Mouse (Mus musculus) right cerebral cortex, postnatal 4 days (tissue): ENCODE measurements at regions not wholly inside any gene's neighbourhood (a gene's known extent, or its start where the extent isn't known, plus 50 kb on each side); places are given as distances from the start of the nearest gene placed in this dataset.

Experiments
- DNase-seq: peaks from one replicate; pipeline ENCODE4 v3.0.0-alpha.2; 2022

DNA sequence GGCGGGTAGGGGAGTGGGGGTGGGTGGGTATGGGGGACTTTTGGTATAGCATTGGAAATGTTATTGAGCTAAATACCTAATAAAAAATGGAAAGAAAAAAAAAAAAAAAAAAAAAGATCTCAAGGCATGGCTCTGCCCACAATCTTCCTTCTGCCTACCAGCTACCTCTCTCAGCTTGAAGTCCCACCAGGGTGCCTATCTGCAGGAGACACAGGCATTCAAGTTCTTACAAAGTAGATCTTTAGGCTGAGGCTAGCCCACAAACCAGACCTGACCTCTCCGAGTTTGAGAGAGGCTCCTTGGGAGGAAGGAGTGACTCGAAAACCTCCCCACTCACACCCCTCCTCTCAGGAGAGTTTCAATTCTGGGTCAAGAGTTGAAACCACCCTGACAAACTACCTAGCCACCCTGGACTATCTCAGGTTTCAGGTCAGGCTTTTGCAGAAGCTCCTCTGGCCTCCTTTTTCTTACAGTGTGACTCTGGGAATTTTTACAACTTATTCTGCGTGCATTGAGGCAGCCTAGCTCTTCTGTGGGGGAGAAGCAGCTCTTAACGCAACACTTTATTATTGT, 187.6 kb upstream of the Cxcr4 start:
- DNase-seq = no peak

DNA sequence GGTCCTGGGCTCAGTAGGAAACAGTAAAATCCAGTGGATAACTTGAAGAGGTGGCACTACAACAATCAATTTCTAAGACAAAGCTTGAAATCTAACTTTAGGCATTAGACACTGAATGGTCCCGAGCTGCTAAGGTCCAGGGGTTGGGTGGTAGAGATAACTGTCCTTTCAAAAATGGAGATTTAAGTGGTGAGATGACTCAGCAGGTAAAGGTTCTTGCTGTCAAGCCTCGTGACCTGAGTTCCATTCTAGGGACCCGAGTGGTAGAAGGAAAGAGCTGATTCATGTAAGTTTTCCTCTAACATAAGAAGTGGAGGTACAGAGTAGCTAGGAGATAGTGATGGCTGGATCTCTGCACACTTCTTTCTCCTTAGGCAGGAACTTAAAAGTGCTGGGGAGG, 180.3 kb upstream of the Cxcr4 start:
- no peak for DNase-seq

DNA sequence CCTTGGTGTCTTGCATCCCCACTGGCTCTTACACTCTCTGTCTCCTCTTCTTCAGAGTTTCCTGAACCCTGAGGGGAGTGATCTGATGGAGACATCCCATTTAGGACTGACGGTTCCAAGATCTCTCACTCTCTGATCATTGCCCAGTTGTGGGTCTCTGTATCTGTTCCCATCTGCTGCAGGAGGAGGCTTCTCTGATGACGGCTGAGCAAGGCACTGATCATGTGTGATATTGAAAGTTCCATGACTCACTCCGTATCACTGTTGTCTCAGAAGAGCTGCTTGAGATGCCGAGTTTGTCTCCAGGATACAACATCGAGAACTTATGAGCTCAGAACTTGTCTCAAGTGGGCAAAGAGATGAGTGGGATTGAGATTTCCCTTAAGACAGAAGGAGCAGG, 178.7 kb upstream of the Cxcr4 start:
- no peak for DNase-seq

DNA sequence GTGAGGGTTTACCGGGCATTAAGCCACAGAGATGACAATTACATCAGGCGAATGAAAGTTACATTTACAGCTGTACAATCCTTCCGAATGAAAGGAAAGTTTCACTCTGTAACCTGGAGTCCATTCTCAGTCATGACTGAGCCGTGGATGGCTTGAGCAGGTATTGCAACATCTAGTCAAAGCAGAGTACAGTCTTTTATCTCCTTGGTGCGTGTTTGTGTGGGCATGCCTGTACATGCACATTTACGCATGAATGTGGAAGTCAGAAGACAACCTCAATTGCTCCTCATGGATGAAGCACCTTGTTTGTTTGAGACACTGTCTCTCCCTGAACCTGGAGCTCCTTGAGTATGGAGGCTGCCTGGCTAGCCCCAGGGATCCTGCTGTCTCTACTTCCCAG, 175.9 kb upstream of the Cxcr4 start:
- DNase-seq = no peak

DNA sequence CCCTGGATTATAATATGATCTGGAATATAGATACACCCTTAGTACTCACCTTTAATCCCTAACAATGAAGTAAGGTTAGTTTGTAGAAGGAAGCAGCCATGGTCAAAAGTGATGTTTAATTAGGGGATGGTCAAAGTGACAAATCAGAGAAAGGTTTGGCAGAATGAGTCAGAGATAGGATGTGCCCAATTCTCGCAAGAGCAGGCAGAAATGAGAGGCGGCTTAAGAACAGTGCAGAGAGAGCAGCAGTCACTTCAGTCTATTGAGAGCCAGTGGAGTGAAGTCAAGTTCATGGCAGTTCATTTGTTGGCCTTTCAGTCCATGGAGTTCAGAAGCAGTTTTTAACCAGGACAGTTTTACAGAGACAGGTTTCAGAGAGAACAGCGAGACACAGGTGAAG, 175.3 kb upstream of the Cxcr4 start:
- DNase-seq = no peak

DNA sequence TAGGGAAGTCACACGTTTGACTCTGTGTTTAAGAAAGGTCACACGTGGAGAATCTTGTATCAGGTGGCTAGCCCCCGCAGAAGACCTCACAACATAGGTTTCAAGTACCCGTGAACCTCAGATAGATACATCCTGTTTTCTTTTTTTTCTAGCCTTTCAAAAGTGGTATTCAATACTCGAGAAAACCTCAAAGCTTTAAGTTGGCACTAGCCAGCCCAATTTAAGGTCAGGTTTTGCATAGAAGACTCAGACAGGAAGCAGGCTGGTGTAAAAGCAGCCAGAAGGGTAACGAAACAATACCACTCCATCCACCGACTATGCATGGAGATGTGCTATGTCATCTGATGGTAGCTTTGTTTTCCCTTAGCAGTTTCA, 174.8 kb upstream of the Cxcr4 start:
- DNase-seq = no peak

DNA sequence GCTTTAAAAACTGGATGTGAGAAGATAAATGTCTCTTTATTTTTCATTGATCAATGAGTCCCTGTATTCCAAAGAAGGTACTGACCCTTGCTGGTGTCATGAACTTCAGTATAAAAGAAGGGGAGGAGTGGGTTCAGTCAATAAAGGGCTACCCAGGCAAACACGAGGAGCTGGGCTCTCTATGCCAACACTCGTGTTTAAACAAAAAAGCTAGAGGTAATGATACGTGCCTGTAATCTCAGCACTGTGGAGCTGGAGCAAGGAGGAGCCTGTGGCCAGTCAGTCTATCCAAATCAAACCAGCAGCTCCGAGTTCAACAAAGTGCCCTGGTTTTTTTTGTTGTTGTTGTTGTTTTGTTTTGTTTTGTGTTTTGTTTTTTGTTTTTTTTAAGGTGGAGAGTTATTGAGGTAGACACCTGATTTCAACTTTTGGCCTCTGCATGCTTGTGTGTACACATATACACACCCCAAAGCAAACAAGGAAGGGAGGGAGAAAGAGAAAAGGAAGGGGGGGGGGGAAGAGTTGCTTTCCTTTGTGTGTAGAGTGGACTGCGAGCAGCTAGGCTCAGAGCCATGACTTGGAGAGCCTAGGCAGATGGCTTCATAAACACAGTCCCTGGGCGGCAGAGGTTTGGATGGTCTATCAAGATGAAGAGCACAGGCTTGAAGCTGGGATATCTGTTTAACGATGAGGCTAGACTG, 174.2 kb upstream of the Cxcr4 start:
- no peak for DNase-seq

DNA sequence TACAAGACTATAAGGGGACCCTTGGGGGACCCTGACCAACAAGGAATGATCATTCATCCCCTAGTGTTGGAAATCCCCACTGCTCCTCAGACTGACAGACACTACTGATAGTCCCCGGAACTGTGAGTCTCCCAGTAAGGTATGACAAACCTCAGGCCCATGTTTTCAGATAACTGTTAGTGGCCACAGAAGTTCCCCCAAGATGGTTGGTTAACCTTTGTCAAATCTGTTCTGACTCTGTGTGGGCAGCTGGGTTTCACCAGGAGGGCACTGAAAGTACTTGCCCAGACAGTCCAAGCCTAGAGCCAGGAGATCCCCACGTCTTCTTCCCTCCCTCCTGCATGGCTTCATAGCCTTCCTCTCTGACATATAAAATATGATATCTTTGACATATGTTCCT, 173.5 kb upstream of the Cxcr4 start:
- DNase-seq = no peak

DNA sequence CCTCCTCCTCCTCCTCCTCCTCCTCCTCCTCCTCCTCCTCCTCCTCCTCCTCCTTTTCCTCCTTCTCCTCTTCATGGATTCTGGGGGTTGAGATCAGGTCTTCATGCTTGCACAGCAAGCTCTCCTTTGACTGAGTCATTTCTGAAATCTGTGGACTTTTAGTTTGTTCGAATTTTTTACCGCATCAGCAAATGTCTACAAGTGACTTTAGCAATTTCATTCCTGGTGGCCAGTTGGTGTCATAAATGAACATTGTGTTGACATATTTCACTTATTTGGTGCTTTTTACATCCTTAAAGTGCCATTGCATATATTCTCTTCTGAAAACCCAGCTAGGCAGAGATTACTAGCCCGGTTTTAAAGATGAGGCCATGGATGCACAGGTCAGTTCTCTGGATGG, 173.0 kb upstream of the Cxcr4 start:
- no peak for DNase-seq

DNA sequence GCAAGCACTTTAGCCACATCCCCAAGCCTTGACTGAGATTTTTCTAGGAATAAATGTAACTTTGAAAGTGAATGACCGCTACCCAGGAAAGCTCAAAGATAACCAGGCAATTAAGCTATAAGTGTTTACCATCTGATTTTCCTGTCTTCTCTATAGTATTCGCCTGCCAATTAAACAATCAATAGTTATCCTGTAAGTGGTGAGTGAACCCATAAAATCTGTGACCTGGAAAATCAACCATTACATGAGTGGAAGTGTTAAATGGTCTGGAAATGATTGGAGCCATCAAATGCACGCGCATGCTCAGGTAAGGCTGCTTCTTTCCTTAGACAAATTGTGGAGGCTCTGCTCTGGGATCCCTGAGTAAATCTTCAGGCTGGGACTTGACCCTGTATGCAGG, 170.8 kb upstream of the Cxcr4 start:
- no peak for DNase-seq

DNA sequence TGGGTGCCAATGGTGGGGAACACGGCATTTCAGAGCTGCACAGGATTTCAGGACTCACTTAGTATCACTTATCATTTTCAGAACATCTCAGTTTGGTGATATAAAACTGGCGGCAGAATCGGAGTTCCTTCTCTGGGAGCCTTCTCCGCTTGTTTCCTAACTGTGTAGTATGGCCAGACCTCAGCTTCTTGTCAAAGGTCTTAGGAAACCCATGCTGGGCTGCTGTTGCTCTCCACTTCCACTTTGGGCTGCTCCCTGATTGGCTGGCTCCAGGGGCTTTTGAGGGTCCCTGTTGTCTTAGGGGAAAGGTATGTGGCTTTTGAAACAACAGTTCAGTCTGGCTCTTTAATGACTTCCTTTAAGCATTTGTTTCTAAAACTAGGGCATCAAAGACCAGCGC, 170.0 kb upstream of the Cxcr4 start:
- DNase-seq = no peak

DNA sequence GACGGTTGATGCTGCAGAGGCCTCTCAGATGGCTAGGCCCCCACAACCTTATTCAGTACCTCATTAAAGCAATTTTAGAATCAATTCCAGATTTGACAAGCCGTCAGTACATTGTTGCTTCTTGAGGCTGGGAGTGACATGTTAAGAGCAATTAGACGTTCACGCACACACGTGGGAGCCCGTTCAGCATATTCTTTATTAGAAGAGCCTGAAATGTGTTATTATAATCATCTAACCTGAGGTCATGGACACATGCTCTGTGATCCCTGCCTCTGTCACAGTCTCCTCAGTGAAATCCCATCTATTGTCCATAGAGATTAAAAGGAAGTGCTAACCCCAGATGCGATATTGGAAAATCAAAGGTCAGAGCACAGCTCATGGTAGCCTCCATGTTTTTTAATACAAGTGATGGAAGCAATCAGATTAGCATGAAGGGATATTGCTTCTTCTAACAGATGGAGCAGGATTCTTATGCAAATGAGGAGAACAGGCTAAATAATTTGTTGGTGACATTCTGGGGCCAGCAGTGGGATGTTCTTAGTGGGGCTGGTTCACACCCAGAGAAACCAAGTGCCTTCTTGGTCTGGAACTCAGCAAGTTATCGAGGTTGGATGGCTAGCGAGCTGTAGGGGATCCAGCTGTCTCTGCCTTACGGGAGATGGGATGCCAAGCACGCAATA, 166.8 kb upstream of the Cxcr4 start:
- no peak for DNase-seq

DNA sequence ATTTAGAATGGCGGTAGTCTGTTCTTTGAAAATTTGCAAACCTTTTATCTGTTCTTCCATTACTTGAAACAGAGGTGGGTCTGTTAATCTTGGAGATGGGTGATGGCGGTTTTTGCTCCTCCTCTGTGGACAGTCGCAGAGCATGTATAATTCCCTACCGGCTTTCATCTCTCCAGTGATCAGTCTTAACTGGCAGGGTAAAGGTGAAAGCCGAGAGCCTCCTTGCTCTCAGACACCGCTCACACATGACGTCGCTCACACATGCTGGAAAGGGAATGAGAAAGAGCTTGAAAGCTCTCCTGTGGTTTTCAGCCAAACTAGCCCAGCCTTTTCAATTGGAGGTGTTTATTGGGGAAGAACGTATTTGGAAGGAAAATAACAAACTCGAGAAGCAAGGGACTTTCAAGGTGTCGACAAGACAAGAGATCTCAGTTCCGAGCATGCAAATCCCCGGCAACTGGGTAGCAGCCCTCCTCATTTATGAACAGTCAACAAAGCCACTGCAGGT, 166.3 kb upstream of the Cxcr4 start:
- DNase-seq = no peak

DNA sequence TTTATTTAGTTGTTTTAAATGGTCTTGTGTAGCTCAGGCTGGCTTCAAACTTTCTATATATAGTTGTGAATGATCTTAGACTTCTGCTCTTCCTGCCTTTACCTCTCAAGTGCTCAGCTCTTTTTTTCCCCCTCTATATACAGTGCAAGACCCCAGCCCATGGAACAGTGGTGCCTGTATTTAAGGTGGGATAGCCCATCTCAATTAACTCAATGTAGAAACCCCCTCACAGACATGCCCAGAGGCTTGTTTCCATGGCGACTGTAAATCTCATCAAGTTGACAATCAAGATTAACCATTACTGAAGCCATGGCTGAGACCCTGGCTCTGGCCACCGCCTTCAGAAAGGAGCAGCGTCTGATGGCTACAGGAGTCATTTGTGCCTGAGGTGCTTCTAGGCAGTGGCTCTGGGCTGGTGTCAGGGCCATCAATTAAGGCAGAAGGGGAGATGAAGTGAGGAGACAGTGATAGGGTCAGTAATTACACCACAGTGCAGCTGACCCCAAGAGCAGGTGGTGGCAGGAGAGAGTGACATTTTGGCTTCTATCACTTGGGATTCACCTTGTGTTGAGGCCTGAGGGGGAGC, 161.4 kb upstream of the Cxcr4 start:
- DNase-seq = no peak

DNA sequence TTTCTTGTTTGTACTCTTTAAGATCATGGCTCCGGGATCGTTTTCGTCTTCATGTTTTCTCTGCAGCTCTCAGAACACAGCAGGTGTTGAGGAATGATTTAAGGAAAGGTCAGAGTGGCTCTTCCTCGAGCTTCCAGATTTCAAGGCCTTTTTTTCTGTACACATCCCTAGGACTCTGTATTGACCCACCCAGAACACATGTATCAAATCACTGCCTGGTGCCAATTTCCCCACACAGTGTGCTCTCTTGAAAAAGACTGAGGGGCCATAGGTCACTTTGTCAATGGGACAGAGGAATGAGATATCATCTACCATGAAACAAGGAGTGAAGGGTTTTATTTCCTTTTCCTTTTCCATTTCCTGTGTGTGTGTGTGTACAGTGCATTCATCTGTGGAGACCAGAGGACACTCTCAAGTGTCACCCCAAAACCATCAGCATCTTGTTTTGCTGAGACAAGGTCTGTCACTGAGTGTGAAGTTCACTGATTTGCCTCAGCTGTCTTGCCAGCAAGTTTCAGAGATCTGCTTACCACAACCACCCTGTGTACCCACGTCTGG, 157.4 kb upstream of the Cxcr4 start:
- DNase-seq = no peak

DNA sequence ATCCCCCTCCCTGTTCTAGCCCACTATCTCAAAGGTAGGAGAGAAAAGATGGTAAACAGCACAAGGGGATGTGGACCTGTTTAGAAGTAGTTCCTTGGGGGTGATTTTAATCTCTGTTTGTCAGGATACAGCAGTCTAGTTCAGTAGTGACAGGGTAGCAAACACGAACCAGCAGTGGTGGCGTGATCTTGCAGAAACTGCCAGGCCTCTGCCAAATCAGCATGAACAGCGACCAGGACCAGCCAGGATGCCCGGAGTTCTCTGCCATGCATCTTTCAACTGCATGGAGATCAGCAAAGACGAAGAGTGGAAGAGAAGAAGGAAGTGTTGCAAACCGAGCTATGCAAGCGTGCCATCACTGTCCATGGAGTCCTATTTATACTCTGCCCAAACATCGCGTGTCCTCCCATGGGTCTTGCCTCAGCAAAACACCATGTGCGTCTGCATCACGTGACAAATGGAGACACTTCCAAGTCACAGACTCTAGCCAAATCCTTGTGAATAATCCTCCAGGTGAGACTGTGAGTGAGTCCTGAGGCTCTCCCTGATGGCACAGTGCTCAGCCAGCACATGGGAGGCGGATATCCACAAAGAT, 155.2 kb upstream of the Cxcr4 start:
- no peak for DNase-seq

DNA sequence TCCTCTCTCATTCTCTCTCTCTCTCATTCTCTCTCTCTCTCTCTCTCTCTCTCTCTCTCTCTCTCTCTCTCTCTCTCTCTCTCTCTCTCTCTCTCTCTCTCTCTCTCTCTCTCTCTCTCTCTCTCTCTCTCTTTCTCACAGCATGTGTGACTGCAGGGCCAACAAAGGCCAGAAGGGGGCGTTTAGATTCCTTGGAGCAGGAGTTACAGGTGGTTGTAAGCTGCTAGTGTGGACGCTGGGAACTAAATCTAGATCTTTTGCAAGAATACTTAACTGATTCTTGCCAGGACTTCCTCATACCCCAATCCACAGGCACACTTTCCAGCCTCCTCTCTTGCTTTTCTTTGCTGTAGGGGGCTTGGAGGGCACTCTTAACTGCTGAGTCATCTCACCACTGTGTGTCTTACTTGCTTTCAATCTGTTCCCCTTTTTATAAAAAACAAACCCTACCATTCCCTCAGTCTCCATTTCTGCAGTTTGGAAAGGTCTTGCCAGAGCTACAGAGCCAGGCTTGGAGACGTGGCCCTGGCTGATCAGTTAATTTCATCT, 154.4 kb upstream of the Cxcr4 start:
- DNase-seq = no peak

DNA sequence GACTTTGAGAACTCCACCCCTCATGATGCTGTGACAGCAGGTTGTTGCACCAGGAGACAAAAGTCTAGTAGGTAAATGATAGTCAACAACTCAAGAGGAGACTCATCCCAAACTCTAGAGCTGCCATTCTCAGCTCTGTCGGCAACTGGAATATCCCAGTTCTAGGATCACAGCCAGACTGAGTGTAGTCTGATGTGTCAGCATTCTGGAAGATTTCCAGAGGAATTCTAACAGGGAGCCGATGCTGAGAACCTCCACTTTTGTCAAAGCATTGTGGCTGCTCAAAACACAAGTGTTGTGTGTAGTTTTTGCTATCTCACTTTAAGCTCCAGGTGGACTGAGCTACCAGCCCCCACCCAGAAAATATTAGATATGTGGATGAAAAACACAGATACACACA, 148.5 kb upstream of the Cxcr4 start:
- no peak for DNase-seq

DNA sequence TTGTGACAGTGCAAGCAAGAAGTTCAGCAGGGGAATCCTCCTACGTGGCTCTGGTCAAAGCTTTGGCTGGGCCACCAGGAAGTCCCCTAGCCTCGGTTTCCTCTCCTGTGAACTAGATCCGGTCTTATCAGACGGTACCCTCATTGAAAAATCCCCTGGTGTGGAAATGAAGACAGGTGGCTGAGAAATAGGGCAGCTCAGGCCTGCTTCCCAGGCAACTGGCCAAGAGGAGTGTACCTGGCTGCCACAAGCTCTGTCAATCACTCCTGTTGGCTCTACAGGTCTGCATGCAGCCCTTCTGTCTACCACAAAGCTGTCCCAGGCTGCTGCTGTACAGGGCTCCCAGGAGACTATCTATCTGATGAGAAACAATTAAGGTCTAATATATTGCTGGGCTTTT, 146.1 kb upstream of the Cxcr4 start:
- no peak for DNase-seq

DNA sequence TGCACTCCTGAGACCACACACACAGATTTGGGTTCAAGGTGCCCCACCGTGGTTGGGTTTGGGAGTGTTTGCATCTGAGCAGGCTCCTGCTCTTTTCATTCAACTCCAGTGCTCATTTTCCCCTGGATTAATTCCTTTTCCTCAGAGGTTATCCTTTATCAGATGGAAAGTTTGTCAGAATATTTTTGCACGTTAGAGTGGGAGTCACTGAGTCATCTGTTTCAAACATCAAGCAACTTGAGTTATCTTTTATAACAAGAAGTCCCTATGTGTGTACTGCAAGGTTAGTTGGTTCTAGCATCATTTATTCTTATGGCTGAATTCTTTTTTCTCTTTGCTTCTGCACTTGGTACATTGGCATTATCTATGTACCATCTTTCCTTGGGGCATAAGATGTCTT, 142.8 kb upstream of the Cxcr4 start:
- DNase-seq = no peak

DNA sequence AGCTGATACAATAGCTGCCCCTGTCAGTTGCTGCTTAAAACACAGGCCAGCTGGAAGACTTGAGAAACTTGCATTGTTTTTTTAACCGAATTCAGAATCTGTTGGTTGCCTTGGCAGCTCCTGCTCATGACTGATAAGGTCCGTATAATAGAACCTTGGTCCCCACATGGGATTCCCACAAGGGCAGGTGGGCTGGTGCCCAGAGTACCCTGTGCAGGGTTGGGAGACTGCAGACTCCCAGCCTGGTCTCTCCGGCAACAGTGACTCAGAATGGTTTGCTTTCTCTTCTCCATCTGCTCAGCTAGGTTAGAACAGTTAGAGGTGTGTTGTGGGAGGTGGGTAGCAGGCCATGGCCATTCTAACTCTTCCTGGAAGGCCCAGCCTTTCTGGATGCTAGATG, 139.4 kb upstream of the Cxcr4 start:
- DNase-seq = no peak

DNA sequence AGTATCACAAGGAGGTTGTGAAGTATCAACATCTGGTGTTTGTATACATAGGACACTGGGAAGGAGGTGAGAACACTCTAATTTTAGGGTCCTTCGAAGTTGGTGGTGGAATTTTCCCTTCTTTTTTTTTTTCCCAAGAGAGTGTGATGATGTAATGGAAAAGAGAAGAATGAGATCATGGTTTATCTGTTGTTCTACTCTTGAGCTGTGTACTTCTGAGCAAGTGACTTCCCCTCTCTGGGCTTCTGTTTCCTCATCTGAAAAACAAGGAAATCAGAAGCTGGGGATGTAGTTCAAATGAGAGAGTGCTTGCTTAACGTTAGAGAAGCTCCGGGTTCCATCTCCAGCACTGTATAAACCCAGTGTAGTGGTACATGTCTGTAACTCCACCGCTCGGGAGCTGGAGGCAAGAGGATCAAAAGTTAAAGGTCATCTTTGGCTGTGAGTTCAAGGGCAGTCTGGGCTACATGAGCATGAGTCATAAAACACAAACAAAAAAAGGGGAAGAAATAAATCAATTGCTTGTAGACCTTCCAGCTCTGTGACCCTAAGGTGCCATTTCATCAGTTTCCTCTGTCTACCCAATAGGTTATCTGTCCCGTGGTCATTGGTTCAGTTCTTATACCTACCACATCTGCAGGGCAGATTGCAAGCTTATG, 132.5 kb upstream of the Cxcr4 start:
- no peak for DNase-seq

DNA sequence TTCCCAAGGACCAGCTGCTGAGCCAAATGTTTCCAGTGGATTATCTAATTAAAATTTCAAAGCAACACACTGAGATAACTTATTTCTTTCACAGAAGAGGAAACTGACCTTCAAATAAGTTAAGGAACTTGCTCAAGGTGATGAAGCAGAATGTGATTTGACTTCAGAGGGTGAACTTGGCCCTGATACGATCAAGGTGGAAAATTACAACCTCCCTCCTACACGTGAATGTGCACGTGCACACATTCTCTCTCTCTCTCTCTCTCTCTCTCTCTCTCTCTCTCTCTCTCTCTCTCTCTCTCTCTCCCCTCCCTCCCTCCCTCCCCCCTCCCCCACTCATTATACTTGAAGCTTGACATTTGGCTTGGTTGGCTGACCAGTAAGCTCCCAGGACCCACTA, 131.8 kb upstream of the Cxcr4 start:
- DNase-seq = no peak
